Mouse (Mus musculus) embryonic fibroblast, embryonic 13.5 days (primary cell): Measurements from ENCODE around the gene Fam104a. TPM values are rescaled to one million over a fixed set of nuclear protein-coding genes. Genes with fewer than 3 reads are reported as not detected.

ENCODE experiments used
- H3K27ac ChIP-seq: 2 replicates; pipeline ENCODE4 v1.5.1; 2012; ENCODE audit warnings: low read length, control low read depth, inconsistent platforms; ENCODE audit not compliant: insufficient read depth
- H3K4me1 ChIP-seq: 2 replicates; pipeline ENCODE4 v1.6.1; 2011; ENCODE audit warnings: low read length; ENCODE audit not compliant: control insufficient read depth, insufficient read depth
- H3K4me3 ChIP-seq: 2 replicates; pipeline ENCODE4 v1.5.1; 2011; ENCODE audit warnings: mild to moderate bottlenecking, control low read depth, low read length; ENCODE audit not compliant: insufficient read depth
- CTCF ChIP-seq: IDR thresholded peaks from 2 replicates; pipeline ENCODE4 v1.5.1; 2011; ENCODE audit warnings: mild to moderate bottlenecking, control low read depth, low read length, moderate library complexity, borderline replicate concordance; ENCODE audit not compliant: insufficient read depth
- POLR2A ChIP-seq: IDR thresholded peaks from 2 replicates; pipeline ENCODE4 v1.6.1; 2011; ENCODE audit warnings: low read depth, mild to moderate bottlenecking, control low read depth, low read length, moderate library complexity
- polyA plus RNA-seq: library from polyadenylated mRNA; stranded (reverse); fragments of >200 nt; gene quantifications from 2 replicates; pipeline ENCODE4 v1.2.4, GENCODE M21; 2011; ENCODE audit warnings: low read depth; ENCODE audit not compliant: missing spikeins, insufficient read length

Gene Fam104a
- polyA plus RNA-seq, 1 experiment, result 26.0 TPM

DNA sequence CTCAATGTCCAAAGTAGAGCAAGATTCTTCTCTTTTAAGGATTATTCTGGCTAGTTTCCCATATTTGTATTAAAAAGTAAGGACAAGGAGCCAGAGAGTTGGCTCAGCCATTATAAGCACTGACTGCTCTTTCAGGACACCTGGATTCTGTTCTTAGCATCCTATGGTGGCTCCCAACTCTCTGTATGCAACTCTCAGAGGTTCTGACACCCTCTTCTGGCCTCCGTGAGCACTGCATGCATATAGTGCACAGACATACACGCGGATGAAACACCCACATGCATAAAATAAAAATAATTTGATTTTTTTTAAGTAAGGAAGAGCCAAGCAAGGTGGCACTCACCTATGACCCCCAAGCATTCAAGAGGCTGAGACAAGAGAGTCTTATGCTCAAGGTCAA, 38.8 kb downstream of the Fam104a start:
- Histone ChIP-seq H3K27ac (no peak overlapping the region), H3K4me3 (no peak overlapping the region), H3K4me1 (no peaks in the 10 kb centered on the region)
- TF ChIP-seq POLR2A, result no peak
- no peak for TF ChIP-seq CTCF

DNA sequence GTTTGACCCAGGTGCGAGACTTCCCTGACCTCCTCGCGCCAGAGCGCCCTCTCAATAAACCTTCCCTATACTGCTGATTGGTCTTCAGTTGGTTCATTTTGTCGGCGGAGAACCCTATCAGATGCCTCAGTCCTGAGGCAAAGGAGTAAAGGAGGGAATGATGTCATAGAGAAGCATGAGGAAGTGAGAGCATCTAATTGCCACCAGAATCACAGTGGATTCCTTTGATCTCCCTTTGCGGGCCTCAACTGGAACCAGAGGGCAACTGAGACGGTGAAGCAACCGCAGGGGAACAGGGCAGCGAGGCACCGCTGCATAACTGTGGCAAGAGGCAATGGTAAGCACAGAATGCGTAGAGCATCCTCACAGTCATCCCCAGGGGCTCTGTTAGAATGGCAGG, 45.3 kb downstream of the Fam104a start:
- Histone ChIP-seq H3K27ac (no peak overlapping the region), H3K4me3 (no peak overlapping the region), H3K4me1 (no peaks in the 10 kb centered on the region)
- TF ChIP-seq POLR2A, result no peak
- no peak for TF ChIP-seq CTCF

DNA sequence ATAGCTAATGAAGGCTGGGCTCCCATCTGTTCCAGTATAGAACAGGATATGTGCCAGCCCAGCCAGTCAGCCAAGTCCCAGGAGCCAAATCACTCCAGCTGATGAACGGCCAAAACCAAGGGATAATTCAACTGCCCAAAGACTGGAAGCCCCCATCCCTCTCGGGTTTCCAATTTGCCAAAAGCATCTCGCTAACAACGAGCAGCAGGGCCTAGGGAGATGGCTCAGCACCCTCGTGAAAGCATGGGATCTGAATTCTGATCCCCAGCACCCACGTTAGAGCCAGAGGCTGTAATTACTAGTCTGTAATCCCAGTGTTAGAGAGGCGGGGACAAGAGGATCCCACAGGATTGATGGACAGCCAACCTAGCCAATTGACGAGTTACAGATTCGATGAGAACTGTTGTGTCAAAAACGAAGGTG, 49.2 kb downstream of the Fam104a start:
- TF ChIP-seq POLR2A (no peak), CTCF (no peak)
- Histone ChIP-seq H3K4me3 (no peak overlapping the region), H3K27ac (no peak overlapping the region), H3K4me1 (no peaks in the 10 kb centered on the region)

DNA sequence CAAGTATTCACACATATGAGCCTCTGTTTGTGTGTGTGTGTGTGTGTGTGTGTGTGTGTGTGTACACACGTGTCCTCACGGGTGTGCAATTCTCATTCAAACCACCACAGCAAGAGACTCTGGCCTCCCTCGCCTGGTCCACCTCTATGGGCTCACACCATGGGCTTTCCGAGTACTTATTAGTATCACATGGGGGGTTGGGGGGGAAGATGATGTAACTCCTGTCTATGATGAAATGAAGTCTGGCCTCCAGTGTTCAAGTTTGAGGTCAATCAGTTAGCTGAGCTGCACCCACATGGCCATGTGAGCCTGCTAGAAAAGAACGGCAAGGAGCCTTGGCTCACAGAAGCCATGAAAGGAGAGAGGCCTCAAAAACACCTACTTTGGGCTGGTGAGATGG, 50.6 kb downstream of the Fam104a start:
- Histone ChIP-seq H3K4me1 (no peaks in the 10 kb centered on the region), H3K4me3 (no peak overlapping the region), H3K27ac (no peak overlapping the region)
- TF ChIP-seq CTCF (no peak), POLR2A (no peak)

GRCm38 (mm10) chr11:113632303-113632702, 51.7 kb downstream of the Fam104a start:
- Histone ChIP-seq H3K4me1 (no peaks in the 10 kb centered on the region), H3K4me3 (no peak overlapping the region), H3K27ac (no peak overlapping the region)
- TF ChIP-seq CTCF, result no peak
- TF ChIP-seq POLR2A, result no peak

GRCm38 (mm10) chr11:113631862-113632261, 52.1 kb downstream of the Fam104a start:
- Histone ChIP-seq H3K27ac (no peak overlapping the region), H3K4me1 (no peaks in the 10 kb centered on the region), H3K4me3 (no peak overlapping the region)
- TF ChIP-seq POLR2A (no peak), CTCF (no peak)

GRCm38 (mm10) chr11:113631302-113631701, 52.7 kb downstream of the Fam104a start:
- no peak for TF ChIP-seq POLR2A
- no peak for TF ChIP-seq CTCF
- no peak overlapping the region for H3K27ac ChIP-seq
- H3K4me1 ChIP-seq, result no peaks in the 10 kb centered on the region
- no peak overlapping the region for H3K4me3 ChIP-seq

DNA sequence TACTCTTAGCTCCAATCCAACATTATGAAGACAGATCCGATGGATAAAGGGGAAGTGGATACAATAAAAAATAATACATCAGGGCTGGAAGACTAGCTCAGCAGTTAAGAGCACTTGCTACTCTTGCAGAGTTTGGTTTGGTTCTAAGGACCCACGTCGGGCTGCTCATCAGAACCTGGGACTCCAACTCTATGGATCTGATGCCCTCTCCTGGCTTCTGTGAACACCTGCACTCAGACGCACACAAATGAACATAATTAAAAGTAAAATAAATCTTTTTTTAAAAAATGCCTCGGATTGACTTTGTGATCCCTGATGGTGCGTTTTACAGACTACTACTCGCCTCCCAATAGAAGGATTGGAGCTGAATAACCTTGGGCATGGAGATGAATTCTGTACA, 53.3 kb downstream of the Fam104a start:
- Histone ChIP-seq H3K4me3 (no peak overlapping the region), H3K27ac (no peak overlapping the region), H3K4me1 (no peaks in the 10 kb centered on the region)
- TF ChIP-seq CTCF, result no peak
- no peak for TF ChIP-seq POLR2A

- H3K4me3 ChIP-seq, result no peak overlapping the region
- H3K4me1 ChIP-seq, result no peaks in the 10 kb centered on the region
- H3K27ac ChIP-seq, result no peak overlapping the region
- TF ChIP-seq CTCF, result no peak
- TF ChIP-seq POLR2A, result no peak
These were observed 56.2 kb downstream of the Fam104a start for GRCm38 (mm10) chr11:113627785-113628184.

- TF ChIP-seq CTCF (no peak), POLR2A (no peak)
- H3K4me3 ChIP-seq, result no peak overlapping the region
- no peak overlapping the region for H3K27ac ChIP-seq
- H3K4me1 ChIP-seq, result no peaks in the 10 kb centered on the region
These were observed 58.5 kb downstream of the Fam104a start for GRCm38 (mm10) chr11:113625437-113625836.

DNA sequence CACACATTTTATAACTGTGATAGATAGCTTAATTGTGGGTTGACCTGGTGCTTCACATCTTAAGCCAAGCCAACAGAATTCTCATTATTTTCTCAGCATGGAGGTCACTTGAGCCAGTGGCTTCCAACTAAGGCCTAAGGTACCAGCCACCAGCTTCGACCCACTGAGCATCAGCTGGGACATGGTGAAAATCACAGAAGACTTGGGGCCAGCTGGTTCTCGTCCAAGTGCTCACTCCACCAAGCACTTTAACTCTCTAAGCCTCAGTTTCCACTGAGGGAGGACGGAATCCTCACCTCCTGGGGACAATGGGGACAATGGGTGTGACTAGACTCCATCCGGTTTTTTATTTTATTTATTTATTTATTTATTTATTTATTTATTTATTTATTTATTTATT, 61.9 kb downstream of the Fam104a start:
- Histone ChIP-seq H3K4me1 (no peaks in the 10 kb centered on the region; the same call in 1 of the 2 replicates), H3K27ac (no peak overlapping the region), H3K4me3 (no peak overlapping the region)
- TF ChIP-seq POLR2A (no peak), CTCF (no peak)
